Mouse (Mus musculus) cortical plate, adult 2 months (tissue): Measurements from ENCODE around the gene Eif3g.

Source experiments
- CTCF ChIP-seq: fragments of 200-500 bp; IDR thresholded peaks from 2 replicates; pipeline ENCODE4 v1.5.1; 2011; ENCODE audit warnings: mild to moderate bottlenecking, control low read depth, low read length; ENCODE audit not compliant: insufficient read depth; ENCODE audit errors: extremely low read depth
- POLR2A ChIP-seq: fragments of 200-500 bp; IDR thresholded peaks from 2 replicates; pipeline ENCODE4 v1.6.1; 2011; ENCODE audit warnings: mild to moderate bottlenecking, low read length, control low read depth; ENCODE audit not compliant: insufficient read depth; ENCODE audit errors: extremely low read depth

DNA sequence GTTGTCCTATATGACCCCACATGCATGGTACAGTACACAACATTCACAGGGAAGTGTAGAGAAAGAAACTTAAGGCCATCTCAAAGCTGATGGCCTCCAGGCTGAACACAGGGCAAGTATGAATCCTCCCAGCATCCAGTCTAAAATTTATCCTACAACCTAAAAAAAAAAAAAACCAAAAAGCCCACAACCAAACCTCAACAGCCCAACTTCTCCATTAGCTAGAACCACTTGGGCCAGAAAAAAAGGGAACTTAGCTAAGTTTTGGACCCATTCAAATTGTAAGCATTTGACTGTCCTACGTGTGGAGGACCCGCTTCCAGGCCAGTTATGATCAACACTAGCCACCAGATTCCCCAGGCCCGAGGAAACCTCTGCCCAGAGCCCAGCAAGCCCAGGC, 24.8 kb upstream of the Eif3g start:
- no peak for TF ChIP-seq CTCF
- TF ChIP-seq POLR2A = no peak
